Mouse (Mus musculus) adipocyte (in vitro differentiated cells): ENCODE results near the gene Eme2.
"Not testable (repeated sequence)": the region's sequence is repeated elsewhere in the genome, so short reads cannot be mapped to it uniquely, and the experiment has no call there.

Experiments used
- DNase-seq: peaks from one replicate; pipeline ENCODE4 v3.0.0-alpha.2; 2016; ENCODE audit warnings: low spot score

The Eme2 gene

DNA sequence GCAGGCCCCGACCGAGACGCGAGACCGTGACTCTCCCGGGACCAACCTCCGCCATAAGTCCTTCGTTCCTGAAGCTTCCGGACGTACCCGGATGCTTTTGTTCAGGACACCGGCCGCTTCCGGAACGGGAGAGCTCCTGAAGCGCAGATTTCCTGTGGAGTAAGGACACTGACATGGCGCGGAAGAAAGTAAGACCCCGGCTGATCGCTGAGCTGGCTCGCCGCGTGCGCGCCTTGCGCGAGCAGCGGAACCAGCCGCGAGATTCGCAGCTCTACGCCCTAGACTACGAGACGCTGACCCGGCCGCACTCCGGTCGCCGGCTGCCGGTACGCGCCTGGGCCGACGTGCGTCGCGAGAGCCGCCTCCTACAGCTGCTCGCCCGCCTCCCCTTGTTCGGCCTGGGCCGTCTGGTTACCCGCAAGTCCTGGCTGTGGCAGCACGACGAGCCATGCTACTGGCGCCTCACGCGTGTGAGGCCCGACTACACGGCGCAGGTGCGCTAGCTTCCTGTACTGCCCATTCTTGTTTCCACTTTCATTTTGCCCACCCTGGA, at the start of gene Eme2, which contains the start of gene Mrps34:
TSS of gene Eme2 (minus strand) at position 93 of the 553 bp plus-strand sequence.
TSS of gene Mrps34 (plus strand) at position 122 of the 553 bp plus-strand sequence.
- peak; percentile 92 for DNase-seq

GRCm38 (mm10) chr17:24943589-24943988, 48.7 kb upstream of the Eme2 start:
- DNase-seq = not testable (repeated sequence)

GRCm38 (mm10) chr17:24943036-24943435, 48.1 kb upstream of the Eme2 start:
- no peak for DNase-seq

- DNase-seq = peak; percentile 28
Observed at GRCm38 (mm10) chr17:24942453-24942852, 47.6 kb upstream of the Eme2 start.

- DNase-seq = no peak
Observed at GRCm38 (mm10) chr17:24937266-24937665, 42.4 kb upstream of the Eme2 start.

DNA sequence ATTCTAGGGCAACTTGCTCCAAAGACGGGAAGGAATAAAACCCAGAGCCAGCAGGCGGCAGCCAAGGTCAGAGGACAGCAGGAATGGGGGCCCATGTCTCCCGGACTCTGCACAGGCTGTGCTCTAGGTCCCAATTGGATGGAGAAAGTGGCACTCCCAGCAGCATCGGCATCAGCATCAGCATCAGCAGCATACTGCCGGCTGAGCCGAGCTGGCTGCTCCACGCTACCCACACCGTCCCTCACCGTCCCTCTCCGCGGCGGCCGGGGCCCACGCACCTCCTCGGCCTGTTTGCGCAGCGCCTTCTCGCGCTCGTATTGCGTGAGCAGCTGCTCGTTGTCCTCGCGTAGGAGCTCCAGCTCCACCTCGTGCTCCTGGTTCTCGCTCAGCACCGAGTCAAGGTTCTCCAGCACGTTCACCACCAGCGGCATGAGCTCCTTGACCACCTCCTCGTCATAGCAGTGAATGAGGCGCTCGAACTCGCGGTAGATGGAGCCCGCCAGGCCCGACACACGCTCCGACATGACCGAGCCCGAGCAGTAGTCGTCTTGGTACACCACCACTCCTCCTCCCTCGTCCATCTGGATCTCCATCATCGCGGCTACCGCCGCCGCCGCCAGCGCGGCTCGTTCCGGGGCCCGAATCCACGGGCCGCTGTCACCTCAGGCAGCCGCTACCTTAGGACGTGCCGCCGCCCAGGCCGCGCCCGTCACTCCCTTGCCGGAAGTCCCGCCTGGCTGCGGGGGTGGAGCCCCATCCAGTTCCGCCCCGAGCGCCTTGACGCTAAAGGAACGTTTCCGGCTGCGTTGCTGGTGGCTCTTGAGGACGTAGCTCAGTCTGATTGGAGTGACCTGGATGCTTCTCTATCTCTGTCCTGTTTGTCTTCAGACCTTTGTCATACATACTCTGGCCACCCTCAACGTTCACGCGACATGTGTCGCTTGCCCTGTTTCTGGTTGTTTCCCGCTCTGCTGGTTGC, 41.7 kb upstream of the Eme2 start, which contains the start of gene Mapk8ip3:
TSS of gene Mapk8ip3 (minus strand) at position 719 of the 979 bp plus-strand sequence.
- DNase-seq = peak; percentile 95

GRCm38 (mm10) chr17:24935666-24936065, 40.8 kb upstream of the Eme2 start:
- DNase-seq = no peak

GRCm38 (mm10) chr17:24934926-24935325, 40.0 kb upstream of the Eme2 start:
- DNase-seq = no peak

DNA sequence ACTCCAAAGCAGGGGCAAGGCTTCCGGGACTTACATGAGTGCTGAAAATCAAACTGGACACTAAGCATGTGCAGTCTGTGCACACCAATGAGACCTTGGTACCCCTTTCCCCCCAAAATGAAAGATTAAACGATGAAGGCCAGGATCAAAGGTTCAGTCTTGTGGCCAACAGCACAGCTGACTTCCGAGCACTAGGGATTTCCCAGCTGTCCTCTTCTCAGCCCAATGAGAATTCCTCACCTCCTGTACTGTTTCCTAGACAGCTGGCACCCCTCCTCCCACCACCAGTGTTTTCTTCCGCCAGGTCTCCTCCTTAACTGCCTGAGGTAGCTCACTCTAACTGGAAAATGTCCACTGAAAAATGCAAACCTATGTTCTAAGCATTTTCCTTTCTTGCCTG, 38.3 kb upstream of the Eme2 start:
- no peak for DNase-seq

DNA sequence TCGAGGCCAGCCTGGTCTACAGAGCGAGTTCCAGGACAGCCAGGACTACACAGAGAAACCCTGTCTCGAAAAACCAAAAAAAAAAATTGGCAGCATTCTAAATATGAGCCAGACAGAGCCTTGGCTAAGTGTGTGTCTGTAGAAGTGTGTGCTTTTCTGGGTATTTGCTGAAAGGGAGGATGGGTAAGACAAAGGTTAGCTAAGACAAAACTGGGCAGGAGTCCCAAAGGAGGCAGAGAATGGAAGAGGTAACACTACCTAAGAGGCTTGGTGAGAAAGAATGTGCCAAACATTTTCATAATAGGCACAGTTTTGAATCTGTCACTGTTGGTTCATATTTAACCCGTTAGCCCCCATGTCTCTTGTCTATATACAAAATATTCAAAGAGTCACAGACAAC, 37.5 kb upstream of the Eme2 start:
- peak; percentile 47 for DNase-seq

GRCm38 (mm10) chr17:24929506-24929905, 34.6 kb upstream of the Eme2 start:
- no peak for DNase-seq

DNA sequence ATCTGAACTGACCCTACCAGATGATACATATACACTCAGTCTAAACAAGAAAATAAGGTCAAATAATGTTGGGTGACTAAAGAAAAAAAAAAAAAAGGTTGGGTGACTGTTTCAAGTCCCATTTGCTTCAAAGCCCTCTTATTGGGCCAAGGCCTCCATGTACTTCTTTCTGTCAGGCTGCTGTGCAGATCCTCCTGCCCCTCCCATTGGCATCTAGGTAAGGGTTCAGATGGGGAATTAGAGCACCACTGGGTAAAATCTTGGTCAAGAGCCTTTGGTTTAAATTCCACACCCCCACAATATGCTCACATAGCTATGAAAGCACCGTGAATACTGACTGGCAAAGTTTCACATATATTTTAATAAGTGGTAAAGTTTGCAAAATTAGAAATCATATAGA, 28.4 kb upstream of the Eme2 start:
- peak; percentile 50 for DNase-seq

DNA sequence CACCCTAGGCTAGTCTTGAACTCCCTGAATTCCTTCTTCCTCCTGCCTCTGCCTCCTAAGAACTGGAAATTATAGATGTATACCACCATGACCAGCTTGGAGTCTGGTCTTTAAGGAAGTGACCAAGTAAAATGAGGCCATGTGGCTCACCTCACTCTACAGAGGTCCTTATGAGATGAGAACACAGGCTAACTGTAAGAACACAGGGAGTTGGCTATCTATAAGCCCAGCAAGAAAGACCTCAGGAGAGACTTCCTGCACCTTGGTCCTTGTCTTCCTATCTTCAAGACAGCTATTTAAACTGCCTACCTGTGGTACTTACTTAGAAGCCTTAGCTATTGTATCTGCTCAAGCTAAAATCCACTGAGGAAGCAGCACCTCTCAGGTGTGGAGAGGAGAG, 19.1 kb upstream of the Eme2 start:
- DNase-seq = no peak

GRCm38 (mm10) chr17:24907591-24907990, 12.7 kb upstream of the Eme2 start:
- DNase-seq = no peak

DNA sequence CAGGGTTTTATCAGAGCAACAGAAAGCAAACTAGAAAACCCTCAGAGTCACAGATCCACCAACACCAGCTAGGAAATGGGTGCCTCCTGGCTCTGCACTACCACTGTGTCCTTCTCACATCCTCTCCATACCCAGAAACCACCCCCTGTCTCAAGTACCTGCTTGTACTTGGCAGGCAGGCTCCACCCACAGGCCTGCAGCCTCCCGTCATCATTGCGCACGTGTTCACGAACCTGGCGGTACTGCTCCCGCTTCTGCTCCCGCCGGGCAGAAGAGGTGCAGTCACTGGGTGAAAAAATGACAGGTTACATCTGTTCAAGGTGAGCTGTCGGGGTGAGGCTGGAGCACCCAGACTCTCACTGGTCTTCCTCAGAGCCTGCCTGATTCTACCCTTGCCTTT, 8.9 kb upstream of the Eme2 start:
- no peak for DNase-seq

DNA sequence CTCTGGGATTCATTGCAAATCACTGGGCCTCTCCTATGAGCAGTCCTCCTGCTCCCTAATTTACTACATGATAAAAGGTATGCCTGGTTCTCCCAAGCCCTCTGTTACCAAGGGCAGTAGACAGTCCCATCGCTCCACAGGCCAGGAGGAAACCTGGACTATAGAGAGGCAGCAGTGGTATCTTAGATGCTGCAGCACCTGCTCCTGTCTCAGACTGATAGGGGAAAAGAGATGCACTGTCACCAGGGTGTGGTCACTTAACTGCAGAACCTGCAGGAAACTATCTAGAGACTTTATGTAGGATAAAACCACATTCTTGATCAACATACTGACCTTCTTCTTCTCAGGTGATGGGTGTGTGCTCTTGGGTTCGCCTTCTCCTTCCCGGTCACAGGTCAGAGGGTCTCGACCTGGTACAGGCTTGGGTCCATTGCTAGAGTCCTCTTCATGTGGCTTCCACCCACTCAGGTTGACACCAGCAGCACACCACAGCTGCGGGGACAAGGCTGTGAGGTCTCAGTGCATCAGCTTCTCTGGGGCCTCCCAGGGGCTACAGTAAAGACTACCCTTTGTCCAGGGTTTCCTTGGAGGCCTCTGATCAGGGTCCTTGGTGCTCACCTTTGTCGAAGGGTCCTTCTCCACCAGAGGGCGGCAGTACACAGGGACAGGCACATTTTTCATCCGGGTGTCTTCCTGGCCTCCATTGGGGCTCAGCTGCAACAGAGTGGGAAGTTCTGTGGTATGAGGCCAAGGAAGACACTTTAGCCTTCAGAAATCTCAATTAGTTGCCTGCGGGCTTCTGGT, 8.0 kb upstream of the Eme2 start:
- peak; percentile 60 for DNase-seq

GRCm38 (mm10) chr17:24902124-24902523, 7.2 kb upstream of the Eme2 start:
- no peak for DNase-seq

- DNase-seq = no peak
Observed at GRCm38 (mm10) chr17:24900014-24900413, 5.1 kb upstream of the Eme2 start.

- peak; percentile 45 for DNase-seq
Observed at GRCm38 (mm10) chr17:24899153-24899552, 4.3 kb upstream of the Eme2 start.

DNA sequence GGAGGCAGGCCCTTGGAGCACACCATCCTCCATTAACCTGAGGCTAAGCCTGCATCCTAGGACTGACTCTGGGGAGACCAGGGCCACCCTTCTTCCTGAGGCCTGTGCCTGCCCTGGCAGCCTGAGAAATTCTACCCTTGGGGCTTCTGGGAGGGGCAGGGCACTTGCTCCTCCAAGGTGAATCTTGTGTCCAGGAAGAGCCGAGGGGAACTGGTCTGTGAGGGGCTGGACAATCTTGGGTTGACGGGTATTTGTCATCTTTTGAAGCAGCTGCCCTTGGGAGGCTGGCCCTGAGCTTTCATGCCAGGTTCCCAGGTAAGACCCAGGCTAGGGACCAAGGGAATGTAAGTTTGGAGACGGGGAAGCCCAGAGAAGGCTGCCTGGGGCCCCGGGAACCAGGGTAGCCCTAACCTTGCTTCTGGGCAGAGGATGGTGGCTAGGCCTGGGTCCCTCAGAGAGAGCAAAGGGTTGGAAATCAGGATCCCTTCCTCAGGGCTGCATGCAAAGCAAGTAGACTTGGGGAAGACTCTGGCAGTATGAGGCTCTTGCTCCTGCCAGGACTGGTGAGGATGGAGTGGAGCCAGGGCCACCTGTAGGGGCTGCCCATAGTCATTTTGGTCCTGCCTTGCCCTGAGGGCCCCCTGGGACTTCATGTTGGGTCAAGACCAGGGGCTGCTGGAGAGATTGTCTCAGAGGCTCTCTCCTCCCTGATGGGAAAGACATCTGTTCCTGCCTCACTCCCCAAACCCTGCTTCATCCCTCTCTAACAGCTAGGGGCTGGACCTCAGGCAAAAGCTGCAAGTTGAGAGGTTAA, 3.4 kb upstream of the Eme2 start:
- DNase-seq = no peak

GRCm38 (mm10) chr17:24897600-24897999, 2.7 kb upstream of the Eme2 start:
- DNase-seq = no peak

DNA sequence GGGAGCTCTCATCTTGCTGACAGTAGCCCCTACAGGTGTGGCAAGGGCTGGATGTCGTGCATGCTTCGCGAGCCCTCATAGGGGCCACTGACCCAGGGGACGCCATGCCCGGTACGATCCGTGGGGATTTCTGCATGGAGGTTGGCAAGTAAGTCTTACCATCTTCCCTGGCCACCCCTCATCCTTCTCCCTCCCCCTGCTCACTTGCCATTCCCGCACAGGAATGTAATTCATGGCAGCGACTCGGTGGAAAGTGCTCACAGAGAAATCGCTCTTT, 2.0 kb upstream of the Eme2 start:
- no peak for DNase-seq
